Mouse (Mus musculus): ENCODE results near the gene Acly.

DNA sequence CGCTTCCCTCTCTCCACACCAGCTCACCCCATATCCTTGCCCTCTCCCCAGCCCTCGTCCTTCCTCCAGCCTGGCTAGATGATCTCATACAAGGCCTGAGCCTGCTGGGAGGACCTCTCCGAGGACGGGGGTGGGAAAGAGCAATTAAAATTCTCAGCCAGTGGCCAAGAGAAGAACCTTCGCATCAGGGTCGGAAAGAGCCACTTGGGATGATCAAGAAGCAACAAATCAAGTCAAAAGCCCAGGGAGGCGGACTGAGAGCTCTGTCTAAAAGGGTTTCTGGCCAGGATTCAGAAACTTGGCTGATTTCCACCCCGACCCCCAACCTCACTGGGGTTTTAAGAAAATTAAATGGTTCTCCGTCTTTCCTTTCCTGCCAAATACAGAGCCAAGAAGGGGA is 11.5 kb downstream of the Acly start:
- no peak for TF ChIP-seq CTCF (IDR thresholded peaks at IDR 0.05; ENCODE audit: low read depth, low read length)
- TF ChIP-seq POLR2A (IDR thresholded peaks at IDR 0.05; ENCODE audit: borderline replicate concordance, low read depth, low read length): no peak
